Mouse (Mus musculus) MEL (cell line): ENCODE measurements around the gene Gpr173. TPM values are rescaled to one million over a fixed set of nuclear protein-coding genes. Genes with fewer than 3 reads are reported as not detected.
A peak's percentile ranks its signal among the peaks of the same experiment; 100 is the strongest.

Experiments used
- DNase-seq: peaks from one replicate; pipeline ENCODE4 v3.0.0; 2011; ENCODE audit warnings: low read depth, low spot score
- H3K27ac ChIP-seq: 2 replicates; pipeline ENCODE4 v1.5.1; 2012; ENCODE audit warnings: low read depth, mild to moderate bottlenecking, control low read depth, low read length, moderate library complexity; ENCODE audit not compliant: control insufficient read depth
- H3K27me3 ChIP-seq, 2 experiments: fragments of 150-350 bp in 1 of 2; sonication (generic) in 1 of 2; 2 replicates each; pipeline ENCODE4 v1.6.1; 2012; ENCODE audit warnings: low read length in 2 of 2, mild to moderate bottlenecking in 2 of 2, improper control_type of control experiment in 1 of 2, moderate library complexity in 1 of 2; ENCODE audit not compliant: insufficient read depth in 2 of 2, control insufficient read depth in 1 of 2
- H3K36me3 ChIP-seq, 2 experiments: 2 replicates each; pipeline ENCODE4 v1.6.1; 2012 to 2014; ENCODE audit warnings: low read length in 2 of 2, improper control_type of control experiment in 1 of 2, inconsistent platforms in 1 of 2, mild to moderate bottlenecking in 1 of 2; ENCODE audit not compliant: insufficient read depth in 2 of 2, control insufficient read depth in 1 of 2
- H3K4me1 ChIP-seq, 2 experiments: fragments of 150-350 bp in 1 of 2; sonication (generic) in 1 of 2; 2 replicates each; pipeline ENCODE4 v1.6.1; 2012; ENCODE audit warnings: low read length in 2 of 2, improper control_type of control experiment in 1 of 2, mild to moderate bottlenecking in 1 of 2; ENCODE audit not compliant: insufficient read depth in 2 of 2, control insufficient read depth in 1 of 2
- H3K4me3 ChIP-seq, 2 experiments: fragments of 150-350 bp in 1 of 2; sonication (generic) in 1 of 2; 2 replicates each; pipeline ENCODE4 v1.5.1; 2012; ENCODE audit warnings: low read depth in 2 of 2, low read length in 2 of 2, mild to moderate bottlenecking in 2 of 2, moderate library complexity in 2 of 2, control low read depth in 1 of 2, improper control_type of control experiment in 1 of 2; ENCODE audit not compliant: control insufficient read depth in 1 of 2, insufficient read depth in 1 of 2
- H3K79me2 ChIP-seq: 2 replicates; pipeline ENCODE4 v1.6.1; 2012; ENCODE audit warnings: mild to moderate bottlenecking, low read length, moderate library complexity; ENCODE audit not compliant: control insufficient read depth, poor library complexity, insufficient read depth
- H3K9ac ChIP-seq: 2 replicates; pipeline ENCODE4 v1.6.1; 2012; ENCODE audit warnings: low read depth, mild to moderate bottlenecking, control low read depth, low read length, moderate library complexity; ENCODE audit not compliant: control insufficient read depth, poor library complexity, severe bottlenecking
- H3K9me3 ChIP-seq: fragments of 150-350 bp; sonication (generic); replicated peaks from 2 replicates; pipeline ENCODE4 v1.6.1; 2012; ENCODE audit warnings: mild to moderate bottlenecking, low read length, improper control_type of control experiment, moderate library complexity; ENCODE audit not compliant: insufficient read depth
- BHLHE40 ChIP-seq: IDR thresholded peaks from 2 replicates; pipeline ENCODE4 v1.6.1; 2012; ENCODE audit warnings: low read depth, mild to moderate bottlenecking, inconsistent platforms, low read length, improper control_type of control experiment, borderline replicate concordance
- CHD2 ChIP-seq: IDR thresholded peaks from 2 replicates; pipeline ENCODE4 v1.6.1; 2011; ENCODE audit warnings: low read length, improper control_type of control experiment
- CTCF ChIP-seq, 3 experiments: IDR thresholded peaks in 2 of 3; conservative IDR thresholded peaks in 1 of 3; 2 replicates each; pipeline ENCODE4 v1.5.1; 2011 to 2012; ENCODE audit warnings: low read length in 3 of 3, low read depth in 2 of 3, mild to moderate bottlenecking in 2 of 3, improper control_type of control experiment in 1 of 3, inconsistent platforms in 1 of 3, mixed read lengths in 1 of 3, moderate library complexity in 1 of 3; ENCODE audit not compliant: control insufficient read depth in 1 of 3, insufficient read depth in 1 of 3, poor library complexity in 1 of 3, severe bottlenecking in 1 of 3
- EP300 ChIP-seq, 2 experiments: IDR thresholded peaks; 2 replicates each; pipeline ENCODE4 v1.6.1; 2011; ENCODE audit warnings: improper control_type of control experiment in 2 of 2, low read length in 2 of 2, low read depth in 1 of 2, mild to moderate bottlenecking in 1 of 2
- ETS1 ChIP-seq: IDR thresholded peaks from 2 replicates; pipeline ENCODE4 v1.6.1; 2012; ENCODE audit warnings: low read depth, mild to moderate bottlenecking, inconsistent platforms, low read length, improper control_type of control experiment, moderate library complexity
- JUND ChIP-seq: IDR thresholded peaks from 2 replicates; pipeline ENCODE4 v1.6.1; 2011; ENCODE audit warnings: low read depth, mild to moderate bottlenecking, improper control_type of control experiment, low read length
- KAT2A ChIP-seq: conservative IDR thresholded peaks from 2 replicates; pipeline ENCODE4 v1.6.1; 2012; ENCODE audit warnings: low read depth, low read length, improper control_type of control experiment, inconsistent platforms
- MAFK ChIP-seq: IDR thresholded peaks from 2 replicates; pipeline ENCODE4 v1.6.1; 2011; ENCODE audit warnings: low read depth, mild to moderate bottlenecking, low read length, improper control_type of control experiment, borderline replicate concordance
- MAZ ChIP-seq: IDR thresholded peaks from 2 replicates; pipeline ENCODE4 v1.6.1; 2012; ENCODE audit warnings: low read depth, mild to moderate bottlenecking, inconsistent platforms, low read length, improper control_type of control experiment
- MXI1 ChIP-seq: IDR thresholded peaks from 2 replicates; pipeline ENCODE4 v1.6.1; 2011; ENCODE audit warnings: mild to moderate bottlenecking, low read depth, low read length, improper control_type of control experiment
- MYB ChIP-seq: IDR thresholded peaks from 2 replicates; pipeline ENCODE4 v1.6.1; 2011; ENCODE audit warnings: mild to moderate bottlenecking, low read depth, low read length, improper control_type of control experiment
- NRF1 ChIP-seq: IDR thresholded peaks from 2 replicates; pipeline ENCODE4 v1.6.1; 2014; ENCODE audit warnings: low read depth, mild to moderate bottlenecking, inconsistent platforms, low read length, improper control_type of control experiment, moderate library complexity; ENCODE audit not compliant: poor library complexity, insufficient read depth, severe bottlenecking
- POLR2A ChIP-seq, 2 experiments: IDR thresholded peaks; 2 replicates each; pipeline ENCODE4 v1.6.1; 2011 to 2012; ENCODE audit warnings: low read length in 2 of 2, mild to moderate bottlenecking in 2 of 2, control low read depth in 1 of 2, improper control_type of control experiment in 1 of 2, low read depth in 1 of 2, moderate library complexity in 1 of 2; ENCODE audit not compliant: control insufficient read depth in 1 of 2, insufficient read depth in 1 of 2, poor library complexity in 1 of 2
- POLR2AphosphoS2 ChIP-seq: IDR thresholded peaks from 2 replicates; pipeline ENCODE4 v1.6.1; 2011; ENCODE audit warnings: low read length, improper control_type of control experiment
- RAD21 ChIP-seq: IDR thresholded peaks from 2 replicates; pipeline ENCODE4 v1.6.1; 2011; ENCODE audit warnings: mild to moderate bottlenecking, low read depth, low read length, improper control_type of control experiment
- RCOR1 ChIP-seq: IDR thresholded peaks from 2 replicates; pipeline ENCODE4 v1.6.1; 2012; ENCODE audit warnings: low read depth, mild to moderate bottlenecking, inconsistent platforms, low read length, improper control_type of control experiment
- SIN3A ChIP-seq: IDR thresholded peaks from 2 replicates; pipeline ENCODE4 v1.6.1; 2012; ENCODE audit warnings: low read length, improper control_type of control experiment, inconsistent platforms
- SMC3 ChIP-seq: IDR thresholded peaks from 2 replicates; pipeline ENCODE4 v1.6.1; 2011; ENCODE audit warnings: low read depth, low read length, improper control_type of control experiment
- TAL1 ChIP-seq: IDR thresholded peaks from 2 replicates; pipeline ENCODE4 v1.6.1; 2012; ENCODE audit warnings: mild to moderate bottlenecking, inconsistent platforms, low read length, moderate library complexity, mixed read lengths
- UBTF ChIP-seq: IDR thresholded peaks from 2 replicates; pipeline ENCODE4 v1.6.1; 2012; ENCODE audit warnings: low read depth, mild to moderate bottlenecking, inconsistent platforms, low read length, improper control_type of control experiment, moderate library complexity, borderline replicate concordance; ENCODE audit not compliant: insufficient read depth
- ZC3H11A ChIP-seq: IDR thresholded peaks from 2 replicates; pipeline ENCODE4 v1.6.1; 2012; ENCODE audit warnings: low read depth, mild to moderate bottlenecking, inconsistent platforms, low read length, improper control_type of control experiment
- ZKSCAN1 ChIP-seq: IDR thresholded peaks from 2 replicates; pipeline ENCODE4 v1.6.1; 2012; ENCODE audit warnings: low read depth, mild to moderate bottlenecking, inconsistent platforms, low read length, improper control_type of control experiment, moderate library complexity
- ZMIZ1 ChIP-seq: IDR thresholded peaks from 2 replicates; pipeline ENCODE4 v1.6.1; 2012; ENCODE audit warnings: low read depth, mild to moderate bottlenecking, inconsistent platforms, low read length, improper control_type of control experiment, moderate library complexity
- ZNF384 ChIP-seq: IDR thresholded peaks from 2 replicates; pipeline ENCODE4 v1.6.1; 2012; ENCODE audit warnings: low read depth, mild to moderate bottlenecking, inconsistent platforms, low read length, improper control_type of control experiment
- polyA plus RNA-seq, 2 experiments: library from polyadenylated mRNA; stranded (reverse) in 1 of 2; unstranded in 1 of 2; fragments of >175 nt in 1 of 2; fragments of >200 nt in 1 of 2; gene quantifications; 2 replicates each; pipeline versions ENCODE4 v1.2.1 to v1.2.4; 2012; ENCODE audit warnings: low replicate concordance in 2 of 2, low read depth in 1 of 2; ENCODE audit not compliant: insufficient read length in 2 of 2, insufficient read depth in 1 of 2, missing spikeins in 1 of 2
- total RNA-seq: library from RNA; depleted of rRNA; stranded (reverse); fragments of 300-350 nt; gene quantifications from 2 replicates; pipeline ENCODE4 v1.2.3, GENCODE M21; 2012

Gpr173 gene
- total and polyA plus RNA-seq, 3 experiments, result not detected

GRCm38 (mm10) chrX:152323584-152323983, 44.9 kb downstream of the Gpr173 start:
- Histone ChIP-seq H3K27ac (peak overlapping the region; percentile 58), H3K9me3 (no peaks in the 10 kb centered on the region), H3K4me3 (no peak overlapping the region), H3K79me2 (peaks cover 4% of the 10 kb centered on the region; the same call in 1 of the 2 replicates), H3K36me3 (peaks cover 0 to 57% of the 10 kb centered on the region in 2 experiments; a peak in 2 of 4 replicates), H3K9ac (no peak overlapping the region), H3K4me1 (peaks cover 25 to 34% of the 10 kb centered on the region in 2 experiments), H3K27me3 (no peaks in the 10 kb centered on the region)
- DNase-seq, result peak; percentile 78
- TF ChIP-seq POLR2A (IDR thresholded peaks at IDR 0.05; ENCODE audit: control insufficient read depth in 1 of 2, insufficient read depth in 1 of 2, low read depth in 1 of 2, low read length in 2 of 2, poor library complexity in 1 of 2), result no peak
- no peak for TF ChIP-seq MAZ
- TF ChIP-seq RCOR1, result no peak
- TF ChIP-seq MAFK, result no peak
- 0 out of 2 replicates have a peak, but pooled peaks have one; percentile 8 for TF ChIP-seq ZC3H11A
- no peak for TF ChIP-seq ZMIZ1
- TF ChIP-seq ETS1, result no peak
- no peak for TF ChIP-seq TAL1
- TF ChIP-seq MYB, result no peak
- no peak for TF ChIP-seq ZKSCAN1
- no peak for TF ChIP-seq BHLHE40
- TF ChIP-seq SMC3, result peak; percentile 46
- peak; percentile 40 to 54 (median 42) for TF ChIP-seq CTCF (IDR thresholded peaks at IDR 0.05 in 2 of 3, conservative IDR thresholded peaks at IDR 0.05 in 1 of 3; ENCODE audit: control insufficient read depth in 1 of 3, insufficient read depth in 1 of 3, low read depth in 2 of 3, low read length in 3 of 3, poor library complexity in 1 of 3, severe bottlenecking in 1 of 3)
- TF ChIP-seq POLR2AphosphoS2, result no peak
- TF ChIP-seq SIN3A, result no peak
- no peak for TF ChIP-seq CHD2
- no peak for TF ChIP-seq JUND
- no peak for TF ChIP-seq EP300 (IDR thresholded peaks at IDR 0.05; ENCODE audit: low read depth in 1 of 2, low read length in 2 of 2)
- TF ChIP-seq MXI1, result no peak
- TF ChIP-seq UBTF, result no peak
- no peak for TF ChIP-seq NRF1
- peak; percentile 33 for TF ChIP-seq RAD21
- no peak for TF ChIP-seq KAT2A
- no peak for TF ChIP-seq ZNF384
